Mouse (Mus musculus) heart, embryonic 11.5 days (tissue): ENCODE measurements at regions not wholly inside any gene's neighbourhood (a gene's known extent, or its start where the extent isn't known, plus 50 kb on each side); places are given as distances from the start of the nearest gene placed in this dataset.
A peak's percentile ranks its signal among the peaks of the same experiment; 100 is the strongest.

ENCODE experiments used
- ATAC-seq: fragments of 200-750 bp; cut with Nextera tagmentation; replicated peaks from 2 replicates; pipeline ENCODE4 v1.8.0; 2017; ENCODE audit warnings: moderate library complexity; ENCODE audit not compliant: insufficient number of reproducible peaks, low FRiP score, low TSS enrichment
- H3K27ac ChIP-seq: fragments of 300-500 bp; sonication (generic); 2 replicates; pipeline ENCODE4 v1.5.1; 2014; ENCODE audit warnings: mild to moderate bottlenecking, low read depth, low read length
- H3K27me3 ChIP-seq: fragments of 300-500 bp; sonication (generic); 2 replicates; pipeline ENCODE4 v1.6.1; 2014; ENCODE audit warnings: mild to moderate bottlenecking, low read length, mixed read lengths; ENCODE audit not compliant: control insufficient read depth, insufficient read depth
- H3K36me3 ChIP-seq: fragments of 300-500 bp; sonication (generic); 2 replicates; pipeline ENCODE4 v1.6.1; 2014; ENCODE audit warnings: mild to moderate bottlenecking, low read length, moderate library complexity, mixed read lengths; ENCODE audit not compliant: control insufficient read depth, insufficient read depth
- H3K4me1 ChIP-seq: fragments of 300-500 bp; sonication (generic); 2 replicates; pipeline ENCODE4 v1.6.1; 2014; ENCODE audit warnings: low read length; ENCODE audit not compliant: control insufficient read depth, insufficient read depth
- H3K4me2 ChIP-seq: fragments of 300-500 bp; sonication (generic); 2 replicates; pipeline ENCODE4 v1.6.1; 2014; ENCODE audit warnings: mild to moderate bottlenecking, moderate library complexity
- H3K4me3 ChIP-seq: fragments of 300-500 bp; sonication (generic); 2 replicates; pipeline ENCODE4 v1.5.1; 2014; ENCODE audit warnings: low read depth, low read length
- H3K9ac ChIP-seq: fragments of 300-500 bp; sonication (generic); 2 replicates; pipeline ENCODE4 v1.6.1; 2014; ENCODE audit warnings: mild to moderate bottlenecking, low read depth, low read length, moderate library complexity
- H3K9me3 ChIP-seq: fragments of 300-500 bp; sonication (generic); replicated peaks from 2 replicates; pipeline ENCODE4 v1.6.1; 2016; ENCODE audit warnings: low read length; ENCODE audit not compliant: control insufficient read depth
- WGBS: fragments of 180-500 bp; shearing (Covaris S2); extraction: QIAGEN DNeasy Blood & Tissue Kit; methylation state at CpG from one replicate; pipeline ENCODE4 v1.1.7; 2014; ENCODE audit not compliant: insufficient replicate concordance; 5-methylcytosine and 5-hydroxymethylcytosine counted together

DNA sequence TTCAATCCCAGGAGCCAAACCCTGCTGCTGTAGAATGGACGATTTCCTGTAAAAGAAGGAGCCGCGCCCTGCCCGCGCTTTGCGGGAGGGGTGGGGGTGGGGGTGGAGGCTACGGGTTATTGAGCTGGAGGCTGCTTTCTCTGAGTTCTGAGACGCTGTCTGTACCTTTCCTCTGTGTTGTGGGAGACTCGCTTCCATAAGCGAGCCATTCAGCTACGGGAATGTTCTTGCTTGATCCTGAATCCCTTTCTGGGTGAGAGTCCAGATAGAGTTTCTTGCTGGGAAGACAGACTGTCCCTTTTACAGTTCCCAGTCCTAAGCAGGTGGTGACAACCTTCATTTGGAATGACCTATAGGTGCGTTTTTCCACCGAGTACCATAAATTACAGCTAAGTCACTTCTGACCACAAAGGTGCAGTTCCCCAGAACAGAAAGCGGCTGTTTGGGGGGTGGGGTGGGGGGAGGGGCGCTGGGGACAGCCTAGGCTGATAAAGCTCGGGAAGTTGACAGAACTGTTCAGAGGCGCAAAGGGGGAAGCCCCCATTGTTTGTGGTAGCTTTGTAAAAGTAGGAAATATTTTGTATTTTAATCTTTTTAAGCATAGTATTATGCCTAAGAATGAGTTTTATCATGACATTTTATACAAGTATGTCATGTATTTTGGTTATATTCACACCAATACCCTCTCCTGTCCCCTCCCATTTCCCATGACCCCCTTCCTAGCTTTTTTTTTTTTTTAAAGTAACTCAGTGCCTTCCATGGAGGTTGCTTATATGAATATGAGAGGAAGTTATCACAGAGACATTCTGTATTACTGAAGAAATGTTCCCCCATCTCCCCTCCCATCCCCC, 57.9 kb upstream of the Zfp217 start:
- Histone ChIP-seq H3K36me3 (no peaks in the 10 kb centered on the region), H3K4me2 (peak overlapping the region; percentile 84), H3K27me3 (no peaks in the 10 kb centered on the region), H3K9ac (peak overlapping the region; percentile 73), H3K4me3 (peak overlapping the region; percentile 47), H3K4me1 (peaks cover 25% of the 10 kb centered on the region), H3K27ac (peak overlapping the region; percentile 94), H3K9me3 (no peaks in the 10 kb centered on the region)
- peak; percentile 58; the same call in 1 of the 2 replicates for ATAC-seq
- WGBS: under 1% methylated on average over 17 of the region's 17 CpGs

DNA sequence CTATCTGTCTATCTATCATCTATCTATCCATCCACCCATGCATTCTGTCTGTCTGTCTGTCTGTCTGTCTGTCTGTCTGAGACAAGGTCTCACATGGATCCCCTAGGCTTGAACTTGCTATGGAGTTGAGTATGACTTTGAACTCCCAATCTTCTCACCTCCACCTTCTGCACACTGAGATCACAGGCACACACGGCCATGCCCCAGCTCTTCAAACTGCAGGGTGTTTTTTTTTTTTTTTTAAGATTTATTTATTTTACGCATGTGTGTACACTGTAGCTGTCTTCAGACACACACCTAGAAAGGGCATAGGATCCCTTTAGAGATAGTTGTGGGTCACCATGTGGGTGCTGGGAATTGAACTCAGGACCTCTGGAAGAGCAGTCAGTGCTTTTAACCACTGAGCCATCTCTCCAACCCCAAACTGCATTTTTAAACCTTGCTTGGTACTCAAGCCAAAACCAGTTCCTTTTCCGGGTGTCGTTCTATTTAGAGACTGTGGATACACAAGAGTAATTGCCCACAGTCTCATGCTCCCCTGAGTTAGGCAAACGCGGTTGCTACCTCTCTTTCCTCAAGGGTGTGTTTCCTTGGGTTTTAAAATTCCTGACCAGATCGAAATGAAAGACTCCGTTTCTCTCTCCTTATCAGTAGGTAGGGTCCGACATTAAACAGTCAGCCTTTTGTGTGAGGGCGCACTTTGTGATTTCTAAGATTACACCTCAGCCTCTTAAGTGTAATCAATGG, 57.0 kb upstream of the Zfp217 start:
- peak overlapping the region; percentile 47 for H3K4me3 ChIP-seq
- no peaks in the 10 kb centered on the region for H3K9me3 ChIP-seq
- ATAC-seq: no peak
- H3K4me1 ChIP-seq: peaks cover 19% of the 10 kb centered on the region
- H3K9ac ChIP-seq: peak overlapping the region; percentile 73; the same call in 1 of the 2 replicates
- H3K4me2 ChIP-seq: peak overlapping the region; percentile 84
- H3K27me3 ChIP-seq: no peaks in the 10 kb centered on the region
- H3K36me3 ChIP-seq: no peaks in the 10 kb centered on the region
- H3K27ac ChIP-seq: peak overlapping the region; percentile 94
- 22% methylated on average over 10 of the region's 10 CpGs for WGBS

DNA sequence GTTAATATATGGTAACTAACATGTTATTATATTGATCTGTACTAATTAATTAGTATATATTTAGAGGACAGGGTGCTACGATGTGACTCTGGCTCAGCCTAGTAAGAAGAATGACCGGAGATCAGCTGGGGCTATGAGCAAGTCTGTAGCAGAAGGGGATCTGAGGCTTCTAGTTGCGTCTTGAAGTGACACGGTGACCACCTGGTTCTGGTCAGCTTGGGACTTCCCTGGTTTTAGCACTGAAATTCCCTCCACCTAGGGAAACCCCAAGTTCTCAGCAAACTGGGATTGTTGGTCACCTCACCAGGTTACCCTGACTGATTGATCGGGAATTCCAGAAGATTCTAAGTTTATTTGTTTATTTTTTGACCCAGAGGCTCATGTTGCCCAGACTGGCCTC, 55.6 kb upstream of the Zfp217 start:
- Histone ChIP-seq H3K9ac (no peak overlapping the region), H3K4me1 (peaks cover 9% of the 10 kb centered on the region), H3K27me3 (no peaks in the 10 kb centered on the region), H3K9me3 (no peaks in the 10 kb centered on the region), H3K4me2 (no peak overlapping the region), H3K27ac (no peak overlapping the region), H3K4me3 (no peak overlapping the region), H3K36me3 (no peaks in the 10 kb centered on the region)
- 88% methylated on average over 5 of the region's 5 CpGs for WGBS
- no peak for ATAC-seq

DNA sequence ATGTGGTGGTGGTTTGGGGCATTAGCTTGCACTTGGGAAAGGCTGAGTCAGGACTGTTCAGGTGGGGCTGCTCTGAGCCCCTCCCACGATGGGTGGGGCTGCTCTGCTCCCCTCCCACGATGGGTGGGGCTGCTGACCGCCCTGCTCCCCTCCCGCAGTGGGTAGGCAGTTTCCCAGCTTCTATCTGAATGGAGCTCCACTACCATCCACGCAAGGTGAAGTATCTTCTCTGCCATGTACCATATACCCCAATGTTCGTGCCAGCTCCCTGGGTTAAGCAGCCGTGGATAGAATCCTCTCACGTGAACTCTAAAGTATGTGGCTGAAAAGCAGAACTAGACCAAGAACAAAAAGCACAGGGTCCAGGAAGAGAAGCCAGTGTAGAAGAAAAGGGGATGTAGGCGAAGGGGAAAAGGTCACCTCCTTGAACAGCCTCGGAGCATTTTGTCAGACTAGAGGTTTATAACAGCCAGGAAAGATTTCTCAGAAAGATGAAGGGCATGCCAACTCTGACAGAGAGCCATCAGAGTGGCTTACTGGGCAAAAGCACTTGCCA, 54.0 kb upstream of the Zfp217 start:
- Histone ChIP-seq H3K36me3 (no peaks in the 10 kb centered on the region), H3K4me1 (peaks cover 8% of the 10 kb centered on the region), H3K9me3 (no peaks in the 10 kb centered on the region), H3K4me3 (no peak overlapping the region), H3K4me2 (no peak overlapping the region), H3K9ac (no peak overlapping the region), H3K27me3 (no peaks in the 10 kb centered on the region), H3K27ac (no peak overlapping the region; the same call in 1 of the 2 replicates)
- 61% methylated on average over 10 of the region's 10 CpGs for WGBS
- peak; percentile 87 for ATAC-seq
